Mouse (Mus musculus): ENCODE data around the gene Pcsk5. TPM values are rescaled to one million over a fixed set of nuclear protein-coding genes. Genes with fewer than 3 reads are reported as not detected.

Pcsk5 gene
- 1 to 10 TPM; 2.6 to 2.9 TPM for total RNA-seq (2021)

DNA sequence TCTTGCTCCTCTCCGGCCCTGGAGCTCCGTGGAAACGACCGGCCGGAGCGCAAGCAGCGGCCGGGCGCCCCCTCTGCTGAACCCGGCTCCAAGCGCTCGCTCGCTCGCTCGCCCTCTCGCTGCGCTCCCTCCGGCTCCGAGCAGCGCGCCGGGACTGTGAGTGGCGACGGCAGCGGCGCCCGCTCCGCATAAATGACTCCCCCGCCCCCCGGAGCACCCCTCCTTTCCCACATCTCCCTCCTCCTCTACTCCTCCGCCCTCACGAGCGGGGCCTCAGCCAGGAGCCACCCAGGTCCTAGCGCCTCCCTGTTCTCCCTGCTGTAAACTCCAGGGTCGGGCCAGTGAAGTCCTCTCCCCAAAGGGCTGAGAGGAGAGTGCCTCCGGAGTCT is at the start of gene Pcsk5:
Gene Pcsk5 (minus strand): TSS at position 162 of the 389 bp plus-strand sequence.
- intact Hi-C loops (cut with DNase I): loop anchor here (10.0 kb wide), 1 partner anchor 363 kb away; no protein-coding TSS in a partner anchor
- DNase-seq (ENCODE audit: low spot score): peak; percentile 71

DNA sequence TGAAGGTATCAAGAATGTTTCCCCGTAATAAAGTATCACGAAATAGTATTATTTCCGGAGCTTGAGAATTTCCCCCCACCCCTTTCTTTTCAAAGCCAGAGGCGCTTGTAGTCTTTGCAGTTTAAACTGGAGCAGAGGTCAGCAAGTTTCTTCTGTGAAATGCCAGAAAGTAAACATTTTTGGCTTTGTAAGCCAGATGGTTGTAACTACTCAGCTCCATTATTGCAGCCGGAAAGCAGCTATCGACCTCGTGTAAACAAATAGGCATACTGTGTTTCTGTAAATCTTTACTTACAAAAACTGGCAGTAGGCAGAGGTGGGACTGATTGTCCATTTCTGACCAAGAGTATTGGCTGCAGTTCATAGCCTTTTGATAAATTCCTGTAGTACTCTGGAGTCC is 38.4 kb upstream of the Pcsk5 start:
- DNase-seq (ENCODE audit: low spot score): no peak
- intact Hi-C loops (cut with DNase I): no loop called here

- DNase-seq (ENCODE audit: low spot score): no peak
- intact Hi-C loops (cut with DNase I): no loop called here
Observed at GRCm38 (mm10) chr19:17874388-17874787, 37.0 kb upstream of the Pcsk5 start.

DNA sequence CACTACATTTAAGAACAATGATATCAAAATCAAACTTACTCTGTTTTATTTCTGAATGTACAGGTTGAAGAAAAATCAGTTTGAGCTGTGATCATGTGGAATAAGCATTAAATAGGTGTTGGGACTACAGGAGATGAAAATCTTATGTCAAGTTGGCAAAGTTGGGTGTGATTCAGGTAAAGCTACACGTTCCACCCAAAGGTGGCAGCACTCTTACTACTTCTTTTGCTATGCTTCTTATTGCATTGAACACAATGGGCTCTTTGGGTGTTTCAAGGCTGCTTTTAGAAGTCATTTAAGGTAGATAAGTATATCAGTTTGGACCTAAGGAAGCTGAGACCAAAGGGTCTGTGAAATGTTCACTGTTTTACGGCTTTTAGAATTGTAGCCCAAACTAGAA is 36.3 kb upstream of the Pcsk5 start:
- intact Hi-C loops (cut with DNase I): loop anchor here (1.0 kb wide), 1 partner anchor 675 kb away; no protein-coding TSS in a partner anchor
- no peak for DNase-seq (ENCODE audit: low spot score)

DNA sequence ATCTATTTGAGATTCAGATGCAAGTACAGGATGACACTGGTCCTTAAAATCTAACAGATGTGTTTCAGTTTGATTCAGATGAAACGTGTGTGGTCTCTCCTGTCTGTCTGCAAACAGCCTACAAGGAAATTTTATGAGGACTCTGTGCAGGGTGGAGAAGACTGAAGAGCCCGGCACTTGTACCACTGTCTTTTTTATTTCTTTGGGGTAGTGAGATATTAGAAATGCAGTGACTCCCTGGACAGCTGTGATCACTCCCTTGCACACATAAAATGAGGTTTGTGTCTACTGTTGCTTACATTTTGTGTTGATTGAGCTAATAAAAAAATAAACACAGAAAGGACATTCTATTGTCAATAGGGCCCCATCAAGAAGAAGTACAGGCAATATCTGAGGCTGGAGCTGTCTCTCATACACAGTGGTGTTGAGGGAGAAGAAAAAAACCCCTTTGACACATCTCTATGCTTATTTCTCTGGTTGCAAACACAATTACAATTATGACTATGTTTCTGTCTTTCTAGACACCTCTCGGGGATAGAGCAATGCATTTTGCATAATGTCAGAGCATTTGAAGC is 29.0 kb upstream of the Pcsk5 start:
- intact Hi-C loops (cut with DNase I): no loop called here
- DNase-seq (ENCODE audit: low spot score): no peak

- no peak for DNase-seq (ENCODE audit: low spot score)
- intact Hi-C loops (cut with DNase I): no loop called here
Observed at GRCm38 (mm10) chr19:17860351-17861014, 23.1 kb upstream of the Pcsk5 start.

DNA sequence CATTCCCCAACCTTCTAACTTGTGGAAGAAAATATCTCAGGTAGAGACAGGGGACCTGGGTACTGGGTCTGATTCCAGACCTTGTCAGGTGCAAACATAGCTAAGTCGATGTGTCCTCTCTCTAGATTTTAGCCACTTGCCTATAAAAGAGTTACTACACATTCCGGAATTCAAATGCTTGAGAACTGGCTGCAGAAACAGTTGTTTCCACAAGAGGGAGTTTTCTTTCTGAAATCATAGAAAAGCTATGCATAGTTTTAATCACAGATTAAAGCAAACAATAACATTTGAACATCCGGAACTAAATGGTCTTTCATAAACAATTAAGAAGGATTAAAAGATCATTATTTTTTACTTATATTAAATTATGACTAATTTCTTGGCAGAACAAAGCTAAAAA is 19.3 kb upstream of the Pcsk5 start:
- intact Hi-C loops (cut with DNase I): loop anchor here (5.0 kb wide), 1 partner anchor 691 kb away; no protein-coding TSS in a partner anchor
- DNase-seq (ENCODE audit: low spot score): no peak

DNA sequence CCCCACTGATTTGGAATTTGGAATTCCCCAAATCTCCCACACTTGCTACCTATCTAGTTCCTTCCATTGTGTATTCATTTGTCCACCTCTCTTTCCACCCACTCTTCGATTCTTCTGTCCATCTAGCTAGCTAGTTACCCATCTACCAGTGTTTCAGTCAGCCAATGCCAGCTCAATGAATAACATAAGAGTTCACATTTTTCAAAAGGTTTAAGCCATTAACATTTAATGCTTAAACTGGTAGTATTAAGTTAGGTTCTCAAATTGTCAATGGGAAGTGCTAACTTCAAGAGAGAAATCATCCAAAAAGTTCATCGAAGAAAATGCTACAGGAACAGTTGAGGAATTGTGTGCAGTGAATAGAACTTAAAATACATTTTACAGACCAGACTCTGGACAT is 11.0 kb upstream of the Pcsk5 start:
- intact Hi-C loops (cut with DNase I): no loop called here

GRCm38 (mm10) chr19:17845967-17846366 is 8.5 kb upstream of the Pcsk5 start:
- no peak for DNase-seq (ENCODE audit: low spot score)
- intact Hi-C loops (cut with DNase I): no loop called here

More for the DNA sequence above, 11.0 kb upstream of the Pcsk5 start:
- DNase-seq (ENCODE audit: low spot score): no peak

DNA sequence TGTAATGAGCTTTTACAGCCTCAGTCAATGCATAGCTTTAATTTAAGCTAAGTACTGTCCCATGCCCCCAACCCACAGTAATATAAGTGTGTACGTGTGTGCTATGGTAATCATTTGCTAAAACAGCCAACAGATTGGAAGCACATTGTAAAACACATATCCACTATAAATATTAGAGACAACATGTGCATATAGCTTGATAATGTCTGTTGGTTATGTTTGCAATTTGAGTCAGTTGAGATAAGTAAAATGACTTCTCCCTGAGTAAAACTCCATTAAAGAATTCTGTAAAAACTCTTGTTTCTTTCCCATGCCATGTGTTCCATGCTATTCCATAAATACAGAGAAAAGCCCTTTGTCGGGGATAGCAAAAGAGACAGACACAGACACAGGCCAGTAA is 4.2 kb upstream of the Pcsk5 start:
- intact Hi-C loops (cut with DNase I): no loop called here
- DNase-seq (ENCODE audit: low spot score): no peak

DNA sequence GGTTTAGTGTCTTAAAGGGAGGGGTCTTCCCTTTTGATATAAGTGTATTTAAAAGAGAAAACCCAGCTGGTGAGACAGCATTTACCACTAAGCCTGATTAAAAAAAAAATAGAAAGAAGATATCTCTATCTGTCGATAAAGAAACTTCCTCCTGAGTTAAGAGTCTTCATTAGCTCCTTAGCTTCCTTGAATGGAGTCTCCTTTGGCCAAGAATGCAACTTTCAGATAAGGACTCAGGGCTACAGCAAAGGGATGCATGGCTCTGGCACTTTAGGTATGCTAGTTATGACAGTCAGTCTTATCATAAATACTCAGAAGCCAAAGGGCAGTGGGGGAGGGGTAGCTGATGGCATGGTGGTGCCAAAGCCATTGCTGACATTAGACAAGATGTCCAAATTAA is 2.4 kb upstream of the Pcsk5 start:
- no peak for DNase-seq (ENCODE audit: low spot score)

GRCm38 (mm10) chr19:17836566-17837470 is 614 bp downstream of the Pcsk5 start:
- peak; percentile 2 for DNase-seq (ENCODE audit: low spot score)
- intact Hi-C loops (cut with DNase I): loop anchor here (10.0 kb wide), 1 partner anchor 362 kb away; no protein-coding TSS in a partner anchor

More for the DNA sequence above, 2.4 kb upstream of the Pcsk5 start:
- intact Hi-C loops (cut with DNase I): loop anchor here (10.0 kb wide), 1 partner anchor 365 kb away; no protein-coding TSS in a partner anchor

DNA sequence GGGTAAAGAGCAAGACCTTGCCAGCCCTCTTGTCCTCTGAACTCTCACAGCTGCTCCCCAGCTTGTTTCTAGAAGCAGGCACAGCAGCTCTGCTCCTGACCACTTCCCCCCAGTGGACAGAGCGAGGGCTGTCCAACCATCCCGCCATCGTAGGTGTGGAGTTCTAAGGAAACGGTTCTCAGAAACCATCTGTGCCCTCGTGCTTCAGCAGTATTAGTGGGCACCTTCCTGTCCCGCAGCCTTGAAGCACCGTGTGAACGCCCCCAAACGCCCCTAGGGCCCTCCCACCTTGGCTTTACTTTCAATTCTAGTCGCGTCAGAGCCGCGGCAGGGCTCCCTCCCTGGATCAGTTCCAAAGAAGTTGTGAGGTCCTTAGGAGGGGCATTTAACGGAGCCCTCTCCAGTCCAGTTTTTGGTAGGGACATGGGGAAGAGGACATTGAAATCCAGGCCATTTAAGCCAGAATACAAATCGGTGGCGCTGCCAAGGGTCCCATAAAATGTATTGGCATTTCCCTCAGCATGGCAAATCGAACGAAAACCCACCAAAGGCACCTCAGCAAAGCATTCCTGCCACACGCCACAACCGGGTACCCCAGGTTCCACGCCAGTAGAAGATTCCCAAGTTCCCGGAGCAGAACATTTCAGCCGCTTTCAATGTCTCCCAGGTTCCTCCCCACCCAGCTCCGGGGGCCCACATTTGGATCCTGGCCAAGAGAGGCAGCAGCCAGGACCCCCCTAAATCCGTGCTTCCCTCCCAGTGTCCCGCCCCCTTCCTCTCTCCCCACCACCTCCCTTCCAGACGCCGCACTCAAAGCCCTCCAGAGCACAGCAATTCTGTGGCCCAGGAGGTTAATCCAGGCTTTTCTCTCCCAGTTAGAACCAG is 1.5 kb downstream of the Pcsk5 start:
- DNase-seq (ENCODE audit: low spot score): peak; percentile 2
- intact Hi-C loops (cut with DNase I): loop anchor here (10.0 kb wide), 1 partner anchor 361 kb away; no protein-coding TSS in a partner anchor

DNA sequence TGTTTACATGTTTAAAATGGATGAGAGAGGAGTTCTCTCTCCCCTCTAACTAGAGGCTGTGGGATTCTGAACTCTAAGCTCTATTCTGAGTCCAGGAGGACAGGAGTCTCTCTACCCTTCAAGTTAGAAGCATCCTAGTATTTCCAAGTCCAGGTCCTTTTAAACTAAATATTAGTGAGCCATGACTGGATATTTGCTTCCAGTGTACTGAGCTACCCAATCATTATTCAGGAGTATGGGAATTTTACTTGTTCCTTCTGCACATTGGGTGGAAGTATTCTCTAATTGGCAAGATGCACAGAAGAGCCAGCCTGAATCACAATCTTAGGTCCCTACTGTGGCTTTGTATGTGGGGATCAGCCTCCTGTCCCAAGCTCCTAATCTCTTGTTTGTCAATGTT is 2.5 kb downstream of the Pcsk5 start:
- intact Hi-C loops (cut with DNase I): loop anchor here (10.0 kb wide), 1 partner anchor 360 kb away; no protein-coding TSS in a partner anchor
- DNase-seq (ENCODE audit: low spot score): no peak

DNA sequence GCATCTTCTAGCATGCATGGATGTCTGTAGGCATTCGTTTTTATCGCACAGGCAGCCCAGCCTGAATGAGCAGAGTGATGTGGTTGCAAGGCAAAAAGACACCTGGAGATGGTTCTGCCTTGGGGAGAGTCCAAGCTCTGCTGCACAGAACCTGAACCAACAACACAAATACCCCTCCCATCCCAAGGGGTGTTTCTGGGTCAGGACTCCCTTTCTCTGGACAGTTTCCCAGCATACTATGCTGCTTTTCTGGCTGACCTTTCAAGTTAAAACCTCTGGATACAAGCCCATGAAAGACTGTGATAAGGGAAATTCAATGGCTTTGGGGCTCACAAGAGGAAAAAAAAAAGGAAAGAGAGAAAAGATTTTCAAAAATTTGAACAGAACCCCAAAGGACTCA is 6.1 kb downstream of the Pcsk5 start:
- intact Hi-C loops (cut with DNase I): loop anchor here (10.0 kb wide), 1 partner anchor 357 kb away; no protein-coding TSS in a partner anchor
- DNase-seq (ENCODE audit: low spot score): no peak

- intact Hi-C loops (cut with DNase I): no loop called here
- no peak for DNase-seq (ENCODE audit: low spot score)
Observed at GRCm38 (mm10) chr19:17828414-17828813, 9.0 kb downstream of the Pcsk5 start.

DNA sequence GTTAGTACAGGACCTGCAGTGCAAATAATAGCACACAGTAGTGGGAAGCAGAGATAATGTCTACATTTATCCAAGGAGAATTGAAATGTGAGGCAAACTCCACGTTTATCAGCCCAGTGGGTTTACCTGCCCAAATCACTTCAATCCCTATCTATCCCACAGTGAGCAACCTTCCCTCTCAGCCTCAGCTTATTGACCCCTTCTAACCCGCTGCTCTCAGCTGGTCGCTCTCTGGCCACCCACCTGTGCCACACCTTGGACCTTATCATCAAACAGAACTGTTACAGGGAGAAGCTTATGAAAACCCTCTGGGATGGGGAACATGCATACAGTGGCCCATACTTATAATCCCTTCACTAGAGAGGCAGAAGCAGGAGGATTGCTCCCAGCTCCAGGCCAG is 10.7 kb downstream of the Pcsk5 start:
- intact Hi-C loops (cut with DNase I): no loop called here
- no peak for DNase-seq (ENCODE audit: low spot score)

DNA sequence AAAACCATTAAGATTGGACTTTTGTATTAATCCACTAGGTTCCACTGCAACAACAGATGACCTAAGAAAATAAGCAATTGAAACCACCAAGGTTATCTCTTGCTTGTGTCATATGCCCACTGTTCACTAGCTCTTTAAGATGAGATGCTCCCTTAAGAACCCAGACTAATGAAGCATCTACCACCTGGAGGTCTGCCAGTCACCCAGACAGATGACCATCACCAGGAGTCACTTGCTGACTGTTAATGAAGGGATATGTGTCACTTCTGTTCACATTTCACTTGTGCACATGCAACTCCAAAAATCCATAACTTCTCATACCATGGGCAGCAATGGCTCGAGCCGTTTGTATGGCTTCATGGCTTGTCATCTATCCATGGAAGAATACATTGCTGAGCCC is 17.4 kb downstream of the Pcsk5 start:
- DNase-seq (ENCODE audit: low spot score): no peak
- intact Hi-C loops (cut with DNase I): no loop called here

GRCm38 (mm10) chr19:17819081-17819480 is 18.4 kb downstream of the Pcsk5 start:
- DNase-seq (ENCODE audit: low spot score): no peak
- intact Hi-C loops (cut with DNase I): no loop called here

All from heart, postnatal 25 days (tissue).